Mouse (Mus musculus) intestine, embryonic 16.5 days (tissue): ENCODE data around the gene Ttll11. TPM values are rescaled to one million over a fixed set of nuclear protein-coding genes. Genes with fewer than 3 reads are reported as not detected.

Source experiments
- ATAC-seq: fragments of 200-750 bp; cut with Nextera tagmentation; 2 replicates; pipeline ENCODE4 v1.8.0; 2017; ENCODE audit warnings: moderate TSS enrichment, moderate library complexity
- H3K27ac ChIP-seq: fragments of 300-500 bp; sonication (generic); 2 replicates; pipeline ENCODE4 v1.5.1; 2014; ENCODE audit warnings: mild to moderate bottlenecking, low read length
- H3K27me3 ChIP-seq: fragments of 300-500 bp; sonication (generic); replicated peaks from 2 replicates; pipeline ENCODE4 v1.6.1; 2014; ENCODE audit warnings: low read length, control low read depth, mixed read lengths; ENCODE audit not compliant: control insufficient read depth, insufficient read depth
- H3K36me3 ChIP-seq: fragments of 300-500 bp; sonication (generic); 2 replicates; pipeline ENCODE4 v1.6.1; 2014; ENCODE audit warnings: low read length, control low read depth; ENCODE audit not compliant: control insufficient read depth, insufficient read depth
- H3K4me1 ChIP-seq: fragments of 300-500 bp; sonication (generic); 2 replicates; pipeline ENCODE4 v1.6.1; 2014; ENCODE audit warnings: low read length, control low read depth, mixed read lengths; ENCODE audit not compliant: control insufficient read depth, insufficient read depth
- H3K4me2 ChIP-seq: fragments of 300-500 bp; sonication (generic); 2 replicates; pipeline ENCODE4 v1.6.1; 2014; ENCODE audit warnings: low read depth, low read length, control low read depth
- H3K4me3 ChIP-seq: fragments of 300-500 bp; sonication (generic); 2 replicates; pipeline ENCODE4 v1.5.1; 2014; ENCODE audit warnings: mild to moderate bottlenecking, low read length
- H3K9ac ChIP-seq: fragments of 300-500 bp; sonication (generic); 2 replicates; pipeline ENCODE4 v1.6.1; 2014; ENCODE audit warnings: low read depth, low read length
- H3K9me3 ChIP-seq: fragments of 300-500 bp; sonication (generic); 2 replicates; pipeline ENCODE4 v1.6.1; 2016; ENCODE audit warnings: low read length, control low read depth; ENCODE audit not compliant: control insufficient read depth
- WGBS: fragments of 180-500 bp; shearing (Covaris S2); extraction: QIAGEN DNeasy Blood & Tissue Kit; methylation state at CpG from one replicate; pipeline ENCODE4 v1.1.7; 2014; 5-methylcytosine and 5-hydroxymethylcytosine counted together
- polyA plus RNA-seq: library from polyadenylated mRNA; unstranded; fragments of >200 nt; fragmentation: Nextera tagmentation; extraction: Ambion mirVana; gene quantifications from 2 replicates; pipeline ENCODE4 v1.2.1, GENCODE M21; 2015

Gene Ttll11
- polyA plus RNA-seq, 1 experiment from 2014 or later: 0.10 TPM

GRCm38 (mm10) chr2:35810027-35810426 is 169.7 kb downstream of the Ttll11 start:
- no peak overlapping the region for H3K27ac ChIP-seq
- WGBS: 81% methylated on average over 3 of the region's 3 CpGs
- H3K36me3 ChIP-seq: no peaks in the 10 kb centered on the region
- no peak overlapping the region for H3K9ac ChIP-seq
- peaks cover 3% of the 10 kb centered on the region; the same call in 1 of the 2 replicates for H3K4me1 ChIP-seq
- no peak overlapping the region for H3K4me2 ChIP-seq
- no peaks in the 10 kb centered on the region for H3K9me3 ChIP-seq
- H3K4me3 ChIP-seq: no peak overlapping the region
- no peak for ATAC-seq
- no peaks in the 10 kb centered on the region for H3K27me3 ChIP-seq

DNA sequence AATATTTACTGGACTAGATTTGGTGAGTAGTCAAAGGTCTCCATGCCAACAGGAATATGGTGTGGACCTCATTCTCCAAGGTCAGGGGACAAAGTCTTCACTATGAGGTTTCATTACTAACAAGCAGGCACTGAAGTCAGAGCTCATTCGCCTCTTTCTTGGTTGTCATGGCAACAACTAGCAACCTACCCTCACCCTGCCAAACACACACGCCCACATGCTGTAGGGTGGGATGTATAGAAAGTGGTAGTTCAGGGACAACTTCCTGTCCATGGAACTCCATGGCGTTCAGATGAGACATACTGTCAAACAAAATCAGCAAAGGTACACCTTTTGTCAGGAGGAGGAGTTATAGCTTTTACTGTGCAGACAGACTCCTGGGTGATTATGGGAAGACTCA is 170.6 kb downstream of the Ttll11 start:
- H3K9me3 ChIP-seq: no peaks in the 10 kb centered on the region
- H3K4me2 ChIP-seq: no peak overlapping the region
- WGBS: 24% methylated on average over 3 of the region's 3 CpGs
- no peaks in the 10 kb centered on the region for H3K27me3 ChIP-seq
- H3K4me1 ChIP-seq: peaks cover 3% of the 10 kb centered on the region; the same call in 1 of the 2 replicates
- no peak overlapping the region for H3K9ac ChIP-seq
- ATAC-seq: no peak; the same call in 1 of the 2 replicates
- H3K27ac ChIP-seq: no peak overlapping the region
- no peaks in the 10 kb centered on the region for H3K36me3 ChIP-seq
- no peak overlapping the region for H3K4me3 ChIP-seq

GRCm38 (mm10) chr2:35805881-35806280 is 173.8 kb downstream of the Ttll11 start:
- WGBS: 81% methylated on average over 13 of the region's 13 CpGs
- no peaks in the 10 kb centered on the region for H3K36me3 ChIP-seq
- H3K9ac ChIP-seq: no peak overlapping the region
- H3K4me2 ChIP-seq: no peak overlapping the region
- H3K27me3 ChIP-seq: no peaks in the 10 kb centered on the region
- H3K4me3 ChIP-seq: no peak overlapping the region
- no peak overlapping the region for H3K27ac ChIP-seq
- no peaks in the 10 kb centered on the region for H3K9me3 ChIP-seq
- no peak for ATAC-seq
- peaks cover 3% of the 10 kb centered on the region; the same call in 1 of the 2 replicates for H3K4me1 ChIP-seq

DNA sequence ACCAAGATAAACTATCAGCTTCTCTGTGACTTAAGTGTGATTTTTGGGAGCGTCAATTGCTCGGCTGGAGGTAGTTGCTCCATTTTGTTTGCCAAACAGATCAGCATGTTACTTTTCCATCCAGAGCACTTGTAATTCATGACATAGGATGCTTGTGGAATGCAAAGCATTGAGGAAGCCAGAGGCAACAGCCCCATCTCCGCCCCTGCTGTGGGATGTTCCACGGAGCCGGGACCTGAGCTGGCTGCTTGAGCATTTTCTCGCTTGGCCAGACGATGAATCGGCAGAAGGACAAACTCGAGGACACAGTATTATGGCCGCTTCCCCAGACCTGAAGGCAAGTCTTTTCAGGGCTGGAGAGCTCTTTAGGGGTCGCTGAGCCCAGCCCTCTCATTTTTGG is 176.6 kb downstream of the Ttll11 start:
- no peaks in the 10 kb centered on the region for H3K27me3 ChIP-seq
- peaks cover under 1% of the 10 kb centered on the region; the same call in 1 of the 2 replicates for H3K4me1 ChIP-seq
- H3K4me3 ChIP-seq: no peak overlapping the region
- ATAC-seq: no peak
- no peaks in the 10 kb centered on the region for H3K9me3 ChIP-seq
- no peaks in the 10 kb centered on the region for H3K36me3 ChIP-seq
- 83% methylated on average over 11 of the region's 11 CpGs for WGBS
- no peak overlapping the region for H3K4me2 ChIP-seq
- no peak overlapping the region for H3K9ac ChIP-seq
- no peak overlapping the region for H3K27ac ChIP-seq

GRCm38 (mm10) chr2:35801759-35802158 is 178.0 kb downstream of the Ttll11 start:
- Histone ChIP-seq H3K27ac (no peak overlapping the region), H3K9me3 (no peaks in the 10 kb centered on the region), H3K4me2 (no peak overlapping the region), H3K27me3 (no peaks in the 10 kb centered on the region), H3K36me3 (no peaks in the 10 kb centered on the region), H3K4me1 (peaks cover 4% of the 10 kb centered on the region; the same call in 1 of the 2 replicates), H3K4me3 (no peak overlapping the region), H3K9ac (no peak overlapping the region)
- WGBS: 93% methylated on average over 2 of the region's 2 CpGs
- ATAC-seq: no peak

GRCm38 (mm10) chr2:35799073-35799472 is 180.6 kb downstream of the Ttll11 start:
- ATAC-seq: no peak
- H3K4me3 ChIP-seq: no peak overlapping the region

DNA sequence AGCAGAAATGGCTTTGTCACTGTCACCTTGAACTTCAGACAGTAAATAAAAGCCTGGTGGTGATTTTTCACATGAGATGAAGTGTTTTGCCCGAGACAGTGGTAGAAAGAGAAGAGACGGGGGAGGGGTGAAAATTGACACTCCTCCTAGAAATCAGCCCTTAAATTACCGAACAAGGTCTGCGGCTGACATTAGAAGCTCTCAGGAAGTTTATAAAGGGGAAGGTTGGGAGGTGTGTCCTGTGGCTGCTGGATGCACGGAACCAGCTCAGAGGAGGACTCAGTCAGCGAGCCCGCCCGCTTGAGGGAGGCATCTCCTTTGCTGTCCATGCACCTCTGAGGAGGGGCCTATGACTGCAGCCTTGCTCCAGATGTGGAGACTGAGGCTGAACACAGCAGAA is 181.7 kb downstream of the Ttll11 start:
- no peak overlapping the region for H3K4me2 ChIP-seq
- H3K4me3 ChIP-seq: no peak overlapping the region
- H3K9ac ChIP-seq: no peak overlapping the region
- no peaks in the 10 kb centered on the region for H3K27me3 ChIP-seq
- WGBS: 46% methylated on average over 8 of the region's 8 CpGs
- H3K27ac ChIP-seq: no peak overlapping the region
- no peaks in the 10 kb centered on the region for H3K36me3 ChIP-seq
- H3K4me1 ChIP-seq: peaks cover 4% of the 10 kb centered on the region; the same call in 1 of the 2 replicates
- no peak for ATAC-seq
- no peaks in the 10 kb centered on the region for H3K9me3 ChIP-seq

More at GRCm38 (mm10) chr2:35799073-35799472, 180.6 kb downstream of the Ttll11 start:
- H3K4me1 ChIP-seq: peaks cover 4% of the 10 kb centered on the region; the same call in 1 of the 2 replicates
- no peaks in the 10 kb centered on the region for H3K36me3 ChIP-seq
- WGBS: 74% methylated on average over 6 of the region's 6 CpGs
- H3K9ac ChIP-seq: no peak overlapping the region
- no peak overlapping the region for H3K27ac ChIP-seq
- no peaks in the 10 kb centered on the region for H3K9me3 ChIP-seq
- no peak overlapping the region for H3K4me2 ChIP-seq
- no peaks in the 10 kb centered on the region for H3K27me3 ChIP-seq

DNA sequence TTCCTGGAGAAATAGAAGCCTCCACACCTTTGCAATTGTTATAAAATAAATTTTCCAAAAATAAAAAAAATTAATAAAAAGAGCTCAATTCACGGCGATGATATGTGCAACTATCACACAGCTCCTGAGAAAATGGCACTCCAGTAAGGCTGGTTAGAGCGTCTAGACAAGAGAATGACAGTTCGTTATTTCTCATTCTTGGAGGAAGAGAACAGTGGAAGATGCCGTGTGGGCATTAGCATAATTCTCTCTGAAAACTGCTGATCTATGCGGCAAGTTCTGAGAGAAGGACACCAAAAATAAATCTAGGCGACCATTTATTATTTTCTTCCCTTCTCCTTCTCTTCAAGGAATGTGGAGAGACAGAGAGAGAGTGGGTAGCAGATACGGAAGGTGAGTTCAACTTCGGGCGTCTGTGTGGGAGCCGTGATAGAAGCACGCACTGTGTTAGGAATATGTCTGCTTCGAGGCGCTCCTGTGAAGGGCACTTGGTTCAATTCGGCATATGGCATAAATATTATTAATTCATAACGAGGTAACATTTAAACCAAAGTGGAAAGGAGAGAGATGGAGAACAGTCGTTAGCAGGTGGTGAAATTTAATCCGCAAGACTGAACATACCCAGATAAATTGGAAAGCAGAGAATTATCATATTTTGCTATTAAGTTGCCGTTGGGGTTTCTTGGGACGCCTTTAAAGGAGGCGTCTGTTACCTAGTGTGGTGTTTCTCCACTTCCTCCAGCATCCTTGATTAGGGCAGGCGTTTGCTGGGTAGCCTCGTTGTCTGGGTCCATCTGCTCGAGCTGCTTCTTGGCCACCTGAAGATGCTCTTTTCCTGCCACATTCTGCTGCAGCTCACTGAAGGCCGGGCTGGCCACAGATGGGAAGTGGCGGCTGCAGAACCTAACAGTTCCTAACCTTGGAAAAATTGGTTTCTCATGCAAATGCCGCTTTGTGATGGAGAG is 190.1 kb downstream of the Ttll11 start:
- H3K4me1 ChIP-seq: no peaks in the 10 kb centered on the region
- H3K27me3 ChIP-seq: no peaks in the 10 kb centered on the region
- no peak for ATAC-seq
- H3K36me3 ChIP-seq: no peaks in the 10 kb centered on the region
- H3K4me2 ChIP-seq: no peak overlapping the region
- H3K27ac ChIP-seq: no peak overlapping the region
- no peaks in the 10 kb centered on the region for H3K9me3 ChIP-seq
- 80% methylated on average over 27 of the region's 27 CpGs for WGBS
- H3K4me3 ChIP-seq: no peak overlapping the region
- H3K9ac ChIP-seq: no peak overlapping the region

DNA sequence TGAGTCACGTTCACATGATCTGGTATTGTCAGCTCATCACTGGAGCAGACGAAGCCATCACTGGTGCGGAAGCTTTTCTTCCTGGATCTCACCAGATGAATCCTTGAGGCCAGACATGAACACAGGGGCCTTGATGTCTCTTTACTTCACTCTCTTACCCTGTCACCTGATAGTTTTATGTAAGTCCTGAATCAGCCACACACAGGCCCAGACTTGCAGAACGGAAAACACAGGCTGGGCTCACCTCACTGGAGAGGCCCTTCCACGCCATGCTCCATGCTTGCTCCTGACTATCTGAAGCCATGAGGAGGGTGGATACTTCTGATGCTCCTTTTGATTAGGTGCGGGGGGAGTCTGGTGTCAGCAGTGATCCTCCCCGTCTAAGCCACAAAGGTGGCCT is 193.8 kb downstream of the Ttll11 start:
- Histone ChIP-seq H3K27me3 (no peaks in the 10 kb centered on the region), H3K36me3 (no peaks in the 10 kb centered on the region), H3K4me3 (no peak overlapping the region), H3K27ac (no peak overlapping the region), H3K4me2 (no peak overlapping the region), H3K9me3 (no peaks in the 10 kb centered on the region), H3K4me1 (peaks cover 8% of the 10 kb centered on the region; the same call in 1 of the 2 replicates), H3K9ac (no peak overlapping the region)
- 88% methylated on average over 7 of the region's 7 CpGs for WGBS
- no peak for ATAC-seq
